Mouse (Mus musculus) embryo, embryonic 10.5 days (tissue): ENCODE measurements around the gene Sowahc.

Experiments used
- DNase-seq: peaks from one replicate; pipeline ENCODE4 v3.0.0-alpha.2; 2015; ENCODE audit warnings: low spot score

Gene Sowahc

GRCm38 (mm10) chr10:59253541-59254079, 31.9 kb downstream of the Sowahc start:
- DNase-seq, result no peak

GRCm38 (mm10) chr10:59256533-59256932, 34.8 kb downstream of the Sowahc start:
- DNase-seq, result no peak

GRCm38 (mm10) chr10:59259572-59259971, 37.8 kb downstream of the Sowahc start:
- no peak for DNase-seq

- no peak for DNase-seq
Observed at GRCm38 (mm10) chr10:59261603-59262002, 39.9 kb downstream of the Sowahc start.

- DNase-seq, result no peak
Observed at GRCm38 (mm10) chr10:59262021-59262420, 40.3 kb downstream of the Sowahc start.

GRCm38 (mm10) chr10:59262979-59263378, 41.2 kb downstream of the Sowahc start:
- DNase-seq, result no peak

- no peak for DNase-seq
Observed at GRCm38 (mm10) chr10:59265067-59265466, 43.3 kb downstream of the Sowahc start.

- DNase-seq, result no peak
Observed at GRCm38 (mm10) chr10:59265674-59266073, 43.9 kb downstream of the Sowahc start.

- no peak for DNase-seq
Observed at GRCm38 (mm10) chr10:59266097-59266496, 44.3 kb downstream of the Sowahc start.

- DNase-seq, result no peak
Observed at GRCm38 (mm10) chr10:59267275-59267674, 45.5 kb downstream of the Sowahc start.

- DNase-seq, result no peak
Observed at GRCm38 (mm10) chr10:59268109-59268508, 46.4 kb downstream of the Sowahc start.

GRCm38 (mm10) chr10:59268754-59269153, 47.0 kb downstream of the Sowahc start:
- DNase-seq, result no peak

GRCm38 (mm10) chr10:59275745-59276144, 54.0 kb downstream of the Sowahc start:
- no peak for DNase-seq
